Mouse (Mus musculus) hindbrain, embryonic 16.5 days (tissue): ENCODE results near the gene Esm1. TPM values are rescaled to one million over a fixed set of nuclear protein-coding genes. Genes with fewer than 3 reads are reported as not detected.
A peak's percentile ranks its signal among the peaks of the same experiment; 100 is the strongest.

Experiments used
- ATAC-seq: fragments of 200-750 bp; cut with Nextera tagmentation; 2 replicates; pipeline ENCODE4 v1.8.0; 2017; ENCODE audit warnings: moderate TSS enrichment, moderate library complexity
- H3K27ac ChIP-seq: fragments of 300-500 bp; sonication (generic); 2 replicates; pipeline ENCODE4 v1.5.1; 2014; ENCODE audit warnings: low read depth, mild to moderate bottlenecking, control low read depth, low read length, moderate library complexity
- H3K27me3 ChIP-seq: fragments of 300-500 bp; sonication (generic); replicated peaks from 2 replicates; pipeline ENCODE4 v1.6.1; 2014; ENCODE audit warnings: low read length; ENCODE audit not compliant: control insufficient read depth, insufficient read depth
- H3K36me3 ChIP-seq: fragments of 300-500 bp; sonication (generic); 2 replicates; pipeline ENCODE4 v1.6.1; 2014; ENCODE audit warnings: mild to moderate bottlenecking, low read length, moderate library complexity, mixed read lengths; ENCODE audit not compliant: control insufficient read depth, insufficient read depth
- H3K4me1 ChIP-seq: fragments of 300-500 bp; sonication (generic); 2 replicates; pipeline ENCODE4 v1.6.1; 2014; ENCODE audit warnings: low read depth, low read length; ENCODE audit not compliant: control insufficient read depth, insufficient read depth
- H3K4me2 ChIP-seq: fragments of 300-500 bp; sonication (generic); 2 replicates; pipeline ENCODE4 v1.6.1; 2014; ENCODE audit warnings: mild to moderate bottlenecking, low read length, control low read depth, moderate library complexity
- H3K4me3 ChIP-seq: fragments of 300-500 bp; sonication (generic); 2 replicates; pipeline ENCODE4 v1.5.1; 2014; ENCODE audit warnings: mild to moderate bottlenecking, low read length, control low read depth, moderate library complexity
- H3K9ac ChIP-seq: fragments of 300-500 bp; sonication (generic); 2 replicates; pipeline ENCODE4 v1.6.1; 2014; ENCODE audit warnings: low read depth, mild to moderate bottlenecking, control low read depth, low read length, moderate library complexity
- H3K9me3 ChIP-seq: fragments of 300-500 bp; sonication (generic); 2 replicates; pipeline ENCODE4 v1.6.1; 2014; ENCODE audit warnings: mild to moderate bottlenecking, low read length, moderate library complexity; ENCODE audit not compliant: control insufficient read depth
- WGBS: fragments of 180-500 bp; shearing (Covaris S2); extraction: QIAGEN DNeasy Blood & Tissue Kit; methylation state at CpG from one replicate; pipeline ENCODE4 v1.1.7; 2014; 5-methylcytosine and 5-hydroxymethylcytosine counted together
- polyA plus RNA-seq: library from polyadenylated mRNA; unstranded; fragments of >200 nt; fragmentation: Nextera tagmentation; extraction: Ambion mirVana; gene quantifications from 2 replicates; pipeline ENCODE4 v1.2.1, GENCODE M21; 2015

The Esm1 gene
- polyA plus RNA-seq, result 2.0 and 2.3 TPM in 2 replicates

GRCm38 (mm10) chr13:113209624-113210023 lies at the start of gene Esm1:
Gene Esm1, plus strand, starts transcription at chr13:113209659.
- no peaks in the 10 kb centered on the region for H3K4me1 ChIP-seq
- peak within 1 kb of the TSS; percentile 16 for H3K4me2 ChIP-seq
- peak; percentile 24; the same call in 1 of the 2 replicates for ATAC-seq
- H3K9ac ChIP-seq, result no peak within 1 kb of the TSS
- H3K4me3 ChIP-seq, result peak within 1 kb of the TSS; percentile 10
- no peaks in the 10 kb centered on the region for H3K9me3 ChIP-seq
- no peaks in the 10 kb centered on the region for H3K27me3 ChIP-seq
- H3K36me3 ChIP-seq, result no peaks in the 10 kb centered on the region
- no peak within 1 kb of the TSS for H3K27ac ChIP-seq
- 44% methylated on average over 15 of the region's 15 CpGs for WGBS

GRCm38 (mm10) chr13:113164252-113165005 lies 45.0 kb upstream of the Esm1 start:
- H3K36me3 ChIP-seq, result no peaks in the 10 kb centered on the region
- WGBS, result 91% methylated on average over 5 of the region's 5 CpGs
- H3K4me3 ChIP-seq, result no peak overlapping the region
- H3K4me2 ChIP-seq, result no peak overlapping the region
- no peak overlapping the region for H3K9ac ChIP-seq
- no peaks in the 10 kb centered on the region for H3K27me3 ChIP-seq
- H3K9me3 ChIP-seq, result no peaks in the 10 kb centered on the region
- ATAC-seq, result no peak
- H3K27ac ChIP-seq, result no peak overlapping the region
- no peaks in the 10 kb centered on the region for H3K4me1 ChIP-seq

- H3K4me1 ChIP-seq, result no peaks in the 10 kb centered on the region
- H3K9me3 ChIP-seq, result no peaks in the 10 kb centered on the region
- H3K9ac ChIP-seq, result no peak overlapping the region
- H3K27me3 ChIP-seq, result no peaks in the 10 kb centered on the region
- no peak overlapping the region for H3K4me2 ChIP-seq
- H3K4me3 ChIP-seq, result no peak overlapping the region
- H3K36me3 ChIP-seq, result no peaks in the 10 kb centered on the region
- no peak overlapping the region for H3K27ac ChIP-seq
- no peak for ATAC-seq
- 79% methylated on average over 9 of the region's 9 CpGs for WGBS
Measured at GRCm38 (mm10) chr13:113168018-113168534, 41.4 kb upstream of the Esm1 start.

GRCm38 (mm10) chr13:113170256-113170655 lies 39.2 kb upstream of the Esm1 start:
- Histone ChIP-seq H3K27me3 (no peaks in the 10 kb centered on the region), H3K4me1 (no peaks in the 10 kb centered on the region), H3K9ac (no peak overlapping the region), H3K36me3 (no peaks in the 10 kb centered on the region), H3K9me3 (no peaks in the 10 kb centered on the region), H3K4me2 (no peak overlapping the region), H3K27ac (no peak overlapping the region), H3K4me3 (no peak overlapping the region)
- ATAC-seq, result no peak

- Histone ChIP-seq H3K27ac (no peak overlapping the region), H3K36me3 (no peaks in the 10 kb centered on the region), H3K27me3 (no peaks in the 10 kb centered on the region), H3K9me3 (no peaks in the 10 kb centered on the region), H3K4me1 (no peaks in the 10 kb centered on the region), H3K9ac (no peak overlapping the region), H3K4me2 (no peak overlapping the region), H3K4me3 (no peak overlapping the region)
- ATAC-seq, result no peak
- WGBS, result 88% methylated on average over 6 of the region's 6 CpGs
Measured at GRCm38 (mm10) chr13:113174162-113174561, 35.3 kb upstream of the Esm1 start.

- Histone ChIP-seq H3K4me1 (no peaks in the 10 kb centered on the region), H3K27me3 (no peaks in the 10 kb centered on the region), H3K9me3 (no peaks in the 10 kb centered on the region), H3K9ac (no peak overlapping the region), H3K27ac (no peak overlapping the region), H3K4me3 (no peak overlapping the region), H3K36me3 (no peaks in the 10 kb centered on the region), H3K4me2 (no peak overlapping the region)
- ATAC-seq, result no peak
- WGBS, result 86% methylated on average over 8 of the region's 8 CpGs
Measured at GRCm38 (mm10) chr13:113183310-113183709, 26.1 kb upstream of the Esm1 start.

GRCm38 (mm10) chr13:113183720-113184119 lies 25.7 kb upstream of the Esm1 start:
- no peak overlapping the region for H3K4me2 ChIP-seq
- no peak overlapping the region for H3K27ac ChIP-seq
- H3K9me3 ChIP-seq, result no peaks in the 10 kb centered on the region
- no peaks in the 10 kb centered on the region for H3K36me3 ChIP-seq
- H3K9ac ChIP-seq, result no peak overlapping the region
- H3K27me3 ChIP-seq, result no peaks in the 10 kb centered on the region
- no peak for ATAC-seq
- H3K4me1 ChIP-seq, result no peaks in the 10 kb centered on the region
- WGBS, result 91% methylated on average over 4 of the region's 4 CpGs
- H3K4me3 ChIP-seq, result no peak overlapping the region

- Histone ChIP-seq H3K27me3 (no peaks in the 10 kb centered on the region), H3K4me1 (no peaks in the 10 kb centered on the region), H3K9ac (no peak overlapping the region), H3K4me3 (no peak overlapping the region), H3K4me2 (no peak overlapping the region), H3K9me3 (no peaks in the 10 kb centered on the region), H3K27ac (no peak overlapping the region), H3K36me3 (no peaks in the 10 kb centered on the region)
- WGBS, result 52% methylated on average over 13 of the region's 13 CpGs
- ATAC-seq, result no peak
Measured at GRCm38 (mm10) chr13:113196808-113197674, 12.4 kb upstream of the Esm1 start.

GRCm38 (mm10) chr13:113197872-113198502 lies 11.5 kb upstream of the Esm1 start:
- Histone ChIP-seq H3K4me3 (no peak overlapping the region), H3K9me3 (no peaks in the 10 kb centered on the region), H3K27ac (no peak overlapping the region), H3K4me1 (no peaks in the 10 kb centered on the region), H3K27me3 (no peaks in the 10 kb centered on the region), H3K36me3 (no peaks in the 10 kb centered on the region), H3K9ac (no peak overlapping the region), H3K4me2 (no peak overlapping the region)
- ATAC-seq, result no peak
- whole genome bisulfite sequencing, result 75% methylated on average over 9 of the region's 9 CpGs
